Mouse (Mus musculus): ENCODE measurements around the gene Zp1.

GRCm38 (mm10) chr19:10881426-10882154, 38.8 kb downstream of the Zp1 start, which contains the start of gene Tmem109:
- TF ChIP-seq CTCF (IDR thresholded peaks at IDR 0.05; ENCODE audit: low read depth) (peak; percentile 32), EP300 (IDR thresholded peaks at IDR 0.05; ENCODE audit: low read depth) (no peak; the same call in 1 of the 2 replicates)

All from heart, postnatal 0 days (tissue).